Mouse (Mus musculus) gastrocnemius, postnatal 25 days (tissue): ENCODE results near the gene Erc1. TPM values are rescaled to one million over a fixed set of nuclear protein-coding genes. Genes with fewer than 3 reads are reported as not detected.
"Not testable (repeated sequence)": the region's sequence is repeated elsewhere in the genome, so short reads cannot be mapped to it uniquely, and the experiment has no call there.

Experiments
- DNase-seq: peaks from one replicate; pipeline ENCODE4 v3.0.0; 2022
- long read RNA-seq, 2 experiments: library from polyadenylated mRNA; stranded (forward); transcript quantifications; one replicate each; pipeline ENCODE4 v2.0.0; 2021
- total RNA-seq, 2 experiments: library from RNA; stranded (reverse); gene quantifications; 1 replicate in 1 of 2; 2 replicates in 1 of 2; pipeline ENCODE4 v1.2.3; 2021

Gene Erc1
- total RNA-seq: 10 to 100 TPM; 21.2 to 25.7 TPM
- long read RNA-seq, experiment 1, partial matches to known transcripts: 0 of 7 reads
- long read RNA-seq, experiment 1, other reads (novel, unspliced or antisense): 7 of 7 reads
- long read RNA-seq, experiment 2, partial matches to known transcripts: 0 of 7 reads
- long read RNA-seq, experiment 2, other reads (novel, unspliced or antisense): 7 of 7 reads

- peak; percentile 96 for DNase-seq
Measured at GRCm38 (mm10) chr6:119848034-119848695, at the start of gene Erc1. Gene Erc1, minus strand, starts transcription at chr6:119848167.

DNA sequence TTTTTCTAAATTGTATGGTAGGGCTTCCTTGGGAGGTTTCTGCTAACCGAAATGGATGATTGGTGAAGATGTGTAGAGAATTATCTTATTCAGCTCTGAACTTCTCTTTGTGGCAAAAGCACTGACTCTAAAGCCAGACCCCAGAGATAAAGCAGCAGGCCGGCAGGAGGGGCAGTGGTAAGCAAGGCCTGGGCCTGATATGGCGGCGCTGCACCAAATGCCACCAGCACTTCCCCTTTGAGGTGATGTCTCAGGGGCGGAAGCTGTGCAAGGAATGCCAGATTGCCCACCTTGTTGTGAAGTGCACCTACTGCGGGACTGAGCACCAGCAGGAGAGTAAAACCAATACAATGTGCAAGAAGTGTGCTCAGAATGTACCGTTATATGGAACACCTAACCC is 44.7 kb upstream of the Erc1 start:
- DNase-seq: no peak

GRCm38 (mm10) chr6:119883151-119883550 is 35.2 kb upstream of the Erc1 start:
- no peak for DNase-seq

DNA sequence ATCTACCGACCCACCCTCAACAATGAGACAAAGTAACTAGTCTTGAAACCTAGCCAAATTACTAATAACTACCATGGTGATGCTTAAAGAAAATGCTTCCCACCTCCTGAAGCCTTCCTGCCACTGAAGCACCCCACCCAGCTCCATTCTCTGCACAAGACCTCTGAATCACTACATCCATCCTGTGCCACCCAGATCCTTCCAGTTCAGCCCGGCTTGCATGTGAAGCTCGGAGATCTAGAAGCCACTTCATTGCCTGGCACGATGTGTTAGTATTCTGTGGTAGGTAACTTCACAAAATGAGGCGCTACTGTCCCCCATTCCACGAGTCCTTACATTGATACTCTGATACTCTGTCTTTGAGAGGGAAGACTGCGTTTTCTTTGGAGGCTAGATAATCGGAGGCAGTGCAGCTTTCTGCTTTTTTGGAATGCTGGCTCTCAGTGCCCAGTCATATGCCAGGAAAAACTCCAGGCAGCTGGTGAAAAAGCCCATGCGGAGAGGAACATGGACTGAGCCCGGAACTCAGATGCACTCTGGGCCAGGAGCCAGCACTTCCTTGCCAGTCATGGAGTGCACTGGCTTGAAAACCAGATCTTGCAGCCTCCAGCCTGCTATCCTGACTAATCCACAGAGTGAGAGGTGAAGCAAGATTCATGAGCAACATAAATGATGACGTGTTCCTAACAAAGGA is 16.5 kb upstream of the Erc1 start:
- peak; percentile 69 for DNase-seq

- DNase-seq: no peak
Measured at GRCm38 (mm10) chr6:119861519-119861918, 13.6 kb upstream of the Erc1 start.

DNA sequence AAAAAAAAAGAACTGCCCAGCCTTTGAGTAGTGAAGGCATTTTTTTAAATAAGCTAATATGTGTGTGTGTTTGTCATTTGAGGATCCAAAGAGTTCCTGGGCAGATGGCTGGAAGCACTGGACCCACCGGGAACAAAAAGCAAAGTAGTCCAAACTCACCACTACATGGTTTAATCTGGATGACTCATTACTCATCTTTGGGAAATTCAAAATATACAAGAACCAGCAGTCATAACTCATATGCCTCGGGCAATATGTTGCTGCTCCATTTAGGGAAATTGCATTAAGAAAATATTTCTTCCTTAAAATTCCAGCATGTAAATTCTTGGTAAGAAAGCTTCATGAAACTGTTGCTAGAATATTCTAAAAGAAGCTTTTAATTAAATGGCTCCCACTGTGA is 12.3 kb upstream of the Erc1 start:
- no peak for DNase-seq

- DNase-seq: no peak
Measured at GRCm38 (mm10) chr6:119855471-119855870, 7.5 kb upstream of the Erc1 start.

DNA sequence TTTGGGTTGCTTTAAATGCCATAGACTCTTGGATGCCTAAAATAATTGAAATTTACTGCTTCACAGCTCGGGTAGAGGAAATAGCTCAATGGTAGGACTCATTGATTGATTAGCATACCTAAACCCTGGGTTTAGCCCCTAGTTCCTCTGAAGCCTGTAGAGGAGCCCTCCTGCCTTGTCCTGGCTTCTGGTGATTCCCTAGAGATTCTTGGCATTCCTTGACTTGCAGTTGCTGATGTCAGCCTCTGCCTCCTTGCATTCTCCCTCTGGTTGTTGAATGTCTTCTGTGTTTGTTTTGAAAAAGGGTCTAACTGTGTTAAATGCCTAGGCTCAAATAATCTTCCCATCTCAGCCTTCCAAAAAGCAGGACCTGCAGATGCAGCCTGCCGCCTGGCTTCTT is 6.2 kb upstream of the Erc1 start:
- DNase-seq: no peak

DNA sequence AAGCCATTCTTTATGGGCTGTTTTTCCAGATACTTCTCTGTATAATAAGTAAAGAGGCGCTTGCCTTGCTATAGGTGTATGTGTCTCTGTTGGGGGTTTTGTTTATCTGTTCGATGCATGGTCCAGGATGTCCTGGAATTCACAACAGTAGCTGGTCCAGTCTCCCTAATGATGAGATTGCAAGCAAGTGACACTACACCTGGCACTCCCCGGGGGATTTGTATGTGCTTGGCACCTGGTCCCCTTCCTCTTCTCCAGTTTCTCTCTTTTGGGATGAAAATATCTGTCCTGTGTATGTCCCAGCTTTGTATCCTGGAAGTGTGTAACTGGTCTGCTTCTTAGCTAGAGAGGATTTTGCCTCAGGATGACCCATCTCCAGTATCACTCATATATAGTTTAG is 1.9 kb upstream of the Erc1 start:
- no peak for DNase-seq

- DNase-seq: no peak
Measured at GRCm38 (mm10) chr6:119849348-119849709, 1.4 kb upstream of the Erc1 start.

GRCm38 (mm10) chr6:119848696-119849347 is 855 bp upstream of the Erc1 start:
- no peak for DNase-seq

DNA sequence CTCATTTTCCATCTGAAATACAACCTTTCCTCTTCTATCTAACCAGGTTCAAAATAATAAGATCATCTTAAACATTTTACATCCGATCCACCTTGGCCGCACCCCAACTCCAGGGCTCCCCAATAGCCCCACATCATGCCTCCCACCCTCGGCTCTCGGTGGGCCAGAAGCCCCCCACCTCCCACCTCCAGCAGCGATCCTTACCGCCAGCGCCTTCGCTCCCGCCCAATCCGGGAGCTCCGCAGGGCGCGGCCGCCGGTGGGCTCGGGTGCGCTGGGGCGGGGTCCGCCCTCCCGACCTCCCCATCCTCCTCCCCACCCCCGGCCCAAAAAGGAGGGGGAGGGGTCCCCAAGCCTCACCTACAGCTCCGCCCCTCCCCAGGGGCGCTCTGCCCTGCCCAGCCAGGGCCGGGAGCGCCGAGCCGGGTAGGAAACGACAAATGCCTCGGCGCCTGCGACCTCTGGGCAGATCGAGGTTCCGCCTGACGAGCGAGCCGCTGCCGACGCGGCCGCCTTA is 391 bp downstream of the Erc1 start:
- DNase-seq: no peak

- no peak for DNase-seq
Measured at GRCm38 (mm10) chr6:119846751-119847517, 1.0 kb downstream of the Erc1 start.

GRCm38 (mm10) chr6:119829951-119830350 is 18.0 kb downstream of the Erc1 start:
- no peak for DNase-seq

- DNase-seq: no peak
Measured at GRCm38 (mm10) chr6:119828165-119828564, 19.8 kb downstream of the Erc1 start.

DNA sequence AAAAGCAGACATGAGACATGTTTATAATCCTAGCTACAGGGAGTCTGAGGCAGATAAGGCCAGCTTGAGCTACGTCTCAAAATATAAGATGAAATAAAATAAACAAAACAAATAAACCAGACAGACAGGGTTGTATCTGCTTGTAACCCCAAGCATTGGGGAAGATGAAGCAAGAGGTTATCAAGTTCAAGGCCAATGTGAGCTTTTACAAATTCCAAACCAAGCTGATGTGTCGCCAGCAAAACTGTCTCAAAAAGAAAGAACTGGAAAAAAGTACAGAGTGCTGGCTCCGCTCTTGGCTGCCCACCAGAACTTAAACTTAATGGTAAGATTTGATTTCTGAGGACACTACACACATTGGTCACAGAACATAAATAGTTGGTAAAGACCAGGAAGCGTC is 21.3 kb downstream of the Erc1 start:
- DNase-seq: no peak

DNA sequence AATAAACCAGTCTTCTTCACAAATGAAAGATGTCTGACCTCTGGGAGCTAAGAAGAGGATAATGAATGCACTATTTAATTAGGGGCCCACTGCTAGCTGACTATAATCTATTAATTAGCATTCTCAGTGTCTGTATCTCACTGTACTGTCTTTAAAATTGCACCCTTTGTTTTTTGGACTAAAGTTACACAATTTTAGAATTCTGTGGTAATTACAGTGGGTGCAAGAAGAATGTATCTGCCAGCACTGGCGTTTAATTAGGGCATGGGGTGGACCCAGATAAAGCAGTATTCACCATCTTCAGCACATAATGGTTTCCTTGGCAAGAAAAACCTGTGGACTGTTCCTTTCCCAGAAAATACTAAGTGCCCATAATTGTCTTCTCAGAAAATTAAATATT is 25.8 kb downstream of the Erc1 start:
- no peak for DNase-seq

GRCm38 (mm10) chr6:119821158-119821557 is 26.8 kb downstream of the Erc1 start:
- DNase-seq: no peak

- DNase-seq: no peak
Measured at GRCm38 (mm10) chr6:119818541-119818940, 29.4 kb downstream of the Erc1 start.

GRCm38 (mm10) chr6:119815426-119815825 is 32.5 kb downstream of the Erc1 start:
- DNase-seq: no peak

- not testable (repeated sequence) for DNase-seq
Measured at GRCm38 (mm10) chr6:119813055-119813454, 34.9 kb downstream of the Erc1 start.
